In the genomic region with DNA sequence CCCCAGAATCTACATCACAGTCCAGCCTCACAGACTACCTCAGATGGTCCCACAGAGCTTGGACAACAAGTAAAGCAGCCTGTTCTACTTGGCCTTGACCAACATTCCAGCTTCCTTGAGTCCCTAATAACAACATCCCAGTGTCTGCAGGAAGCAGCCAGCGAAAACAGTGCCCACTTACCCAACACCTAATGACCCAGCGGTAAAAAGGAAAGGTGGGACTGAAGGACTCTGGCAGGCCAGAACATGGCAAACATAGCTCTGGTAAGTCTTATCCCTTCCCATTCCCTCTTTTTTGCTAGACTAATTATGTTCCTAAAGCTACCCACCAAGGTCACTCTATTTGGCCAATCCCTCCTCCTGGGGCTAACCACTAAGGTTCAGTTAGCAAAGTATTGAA, we compare ENCODE assay signal across 32 mouse cellular contexts. TPM values are rescaled to one million over a fixed set of nuclear protein-coding genes. Genes with fewer than 3 reads are reported as not detected.
"Had no signal": no experiment of that assay in that cellular context is flagged by ENCODE, and none has a peak within 500 bp of the region (broad histone marks: within the 10 kb centered on the region; RNA-seq: fewer than 3 reads in every experiment).

No protein-coding gene starts in this region.

- H3K9ac ChIP-seq: heart, embryonic 13.5 days; heart, embryonic 15.5 days; hindbrain, embryonic 13.5 days; hindbrain, embryonic 15.5 days; kidney, embryonic 15.5 days; limb, embryonic 13.5 days; limb, embryonic 15.5 days; liver, embryonic 12.5 days had no signal

- H3K9me3 ChIP-seq: heart, embryonic 15.5 days; hindbrain, embryonic 13.5 days; hindbrain, embryonic 15.5 days; kidney, embryonic 15.5 days; limb, embryonic 13.5 days; limb, embryonic 15.5 days; liver, embryonic 12.5 days had no signal

- H3K4me3 ChIP-seq: gastrocnemius, adult 2 months; heart, embryonic 13.5 days; heart, embryonic 15.5 days; hindbrain, embryonic 13.5 days; hindbrain, embryonic 15.5 days; kidney, embryonic 15.5 days; limb, embryonic 13.5 days; limb, embryonic 15.5 days; liver, embryonic 12.5 days had no signal

- DNase-seq: gastrocnemius, adult 2 months; gastrocnemius, postnatal 14 days; gastrocnemius, postnatal 36 days; heart, adult 18-20 months; heart, postnatal 14 days; heart, postnatal 36 days; kidney, adult 11 months; kidney, adult 9 months; kidney, postnatal 14 days; kidney, postnatal 36 days; layer of hippocampus, adult 9-11 months; layer of hippocampus, postnatal 36 days; left cerebral cortex, postnatal 4 days had no signal

- H3K4me1 ChIP-seq: heart, embryonic 13.5 days; heart, embryonic 15.5 days; hindbrain, embryonic 13.5 days; hindbrain, embryonic 15.5 days; limb, embryonic 13.5 days; limb, embryonic 15.5 days; liver, embryonic 12.5 days had no signal

- ATAC-seq: hindbrain, postnatal 0 days; liver, embryonic 12.5 days had no signal

- H3K27ac ChIP-seq: gastrocnemius, adult 2 months; heart, embryonic 13.5 days; heart, embryonic 15.5 days; hindbrain, embryonic 13.5 days; hindbrain, embryonic 15.5 days; hindbrain, postnatal 0 days; kidney, embryonic 15.5 days; kidney, postnatal 0 days; limb, embryonic 13.5 days; limb, embryonic 15.5 days; liver, embryonic 12.5 days had no signal

- H3K36me3 ChIP-seq: heart, embryonic 13.5 days; heart, embryonic 15.5 days; hindbrain, embryonic 13.5 days; hindbrain, embryonic 15.5 days; kidney, embryonic 15.5 days; limb, embryonic 13.5 days; limb, embryonic 15.5 days; liver, embryonic 12.5 days had no signal

- H3K27me3 ChIP-seq: heart, embryonic 13.5 days; heart, embryonic 15.5 days; hindbrain, embryonic 15.5 days; kidney, embryonic 15.5 days; limb, embryonic 13.5 days; limb, embryonic 15.5 days had no signal

- H3K4me2 ChIP-seq: heart, embryonic 11.5 days; heart, embryonic 13.5 days; heart, embryonic 15.5 days; hindbrain, embryonic 13.5 days; hindbrain, embryonic 15.5 days; kidney, embryonic 15.5 days; limb, embryonic 13.5 days; limb, embryonic 15.5 days; liver, embryonic 12.5 days had no signal

RNA-seq across cellular contexts. Expression of gene Ccl22, which starts 8.6 kb away (rescaled TPM):
- total RNA-seq: gastrocnemius, adult 2 months; gastrocnemius, postnatal 14 days; gastrocnemius, postnatal 36 days; heart, adult 8-10 months; heart, postnatal 36 days; hematopoietic stem cell, adult 5-6 weeks; layer of hippocampus, postnatal 36 days; left cerebral cortex, adult 18-20 months; left cerebral cortex, postnatal 4 days had no signal
- polyA plus RNA-seq: heart, embryonic 11.5 days; heart, embryonic 13.5 days; heart, embryonic 15.5 days; heart, postnatal 0 days; hindbrain, embryonic 11.5 days; hindbrain, embryonic 13.5 days; hindbrain, embryonic 15.5 days; intestine, embryonic 14.5 days; kidney, embryonic 15.5 days; kidney, postnatal 0 days; limb, embryonic 11.5 days; limb, embryonic 13.5 days; limb, embryonic 15.5 days had no signal

RNA-seq across cellular contexts. Expression of gene Ccl17, which starts 56.2 kb away (rescaled TPM):
- total RNA-seq: gastrocnemius, adult 2 months; gastrocnemius, postnatal 14 days; gastrocnemius, postnatal 36 days; heart, adult 8-10 months; heart, postnatal 14 days; heart, postnatal 36 days; hematopoietic stem cell, adult 5-6 weeks; hindbrain, postnatal 0 days; liver, adult 2 months had no signal
- polyA plus RNA-seq: heart, postnatal 0 days; hindbrain, embryonic 11.5 days; hindbrain, embryonic 13.5 days; intestine, embryonic 14.5 days; kidney, embryonic 15.5 days; limb, embryonic 11.5 days; limb, embryonic 15.5 days had no signal

RNA-seq across cellular contexts. Expression of gene Pllp, which starts 57.9 kb away (rescaled TPM):
- total RNA-seq: hematopoietic stem cell, adult 5-6 weeks had no signal
- polyA plus RNA-seq: heart, embryonic 11.5 days had no signal
